Mouse (Mus musculus) left cerebral cortex, postnatal 25 days (tissue): ENCODE data around the gene Pex14. TPM values are rescaled to one million over a fixed set of nuclear protein-coding genes. Genes with fewer than 3 reads are reported as not detected.

Experiments
- total RNA-seq, 2 experiments: library from RNA; stranded (reverse); gene quantifications; 2 replicates each; pipeline ENCODE4 v1.2.3; 2021

Gene Pex14
- total RNA-seq, 2 experiments from 2014 or later = 45.5 to 47.0 TPM

Other genes starting within 250 kb of the Pex14 start
- gene Dffa, start 4.3 kb upstream of the Pex14 start, total RNA-seq = 10 to 100 TPM; 54.9 to 58.6 TPM
- 10 to 100 TPM; 13.7 to 14.1 TPM for gene Cort, start 26.9 kb upstream of the Pex14 start, total RNA-seq
- 10 to 100 TPM; 23.3 to 24.3 TPM for gene Cenps, start 37.8 kb upstream of the Pex14 start, total RNA-seq
- gene Pgd, start 66.9 kb upstream of the Pex14 start, total RNA-seq = 10 to 100 TPM; 33.1 to 33.5 TPM
- 100 to 1,000 TPM; 432 to 448 TPM for gene Kif1b, start 207.8 kb upstream of the Pex14 start, total RNA-seq